Mouse (Mus musculus): ENCODE measurements around the gene Cep57l1. TPM values are rescaled to one million over a fixed set of nuclear protein-coding genes. Genes with fewer than 3 reads are reported as not detected.

Cep57l1 gene
- polyA plus RNA-seq, 1 experiment from 2014 or later, result 21.1 TPM

Small RNAs within 50 kb of the gene (microRNA-seq; reads per million reads assigned to microRNA genes)
- not detected for gene Mir3473b

Other genes with a start within 250 kb of the Cep57l1 start
- 0.26 and 0.38 TPM in 2 replicates for gene Ccdc162, start 93.2 kb downstream of the Cep57l1 start, polyA plus RNA-seq (2016; fragmentation: Nextera tagmentation; extraction: Ambion mirVana)
- 25.5 and 27.3 TPM in 2 replicates for gene Sesn1, start 64 bp upstream of the Cep57l1 start, polyA plus RNA-seq (2016; fragmentation: Nextera tagmentation; extraction: Ambion mirVana)
- 1.6 and 3.0 TPM in 2 replicates for gene Armc2, start 208.6 kb upstream of the Cep57l1 start, polyA plus RNA-seq (2016; fragmentation: Nextera tagmentation; extraction: Ambion mirVana)

Measured in midbrain, embryonic 12.5 days (tissue).